Mouse (Mus musculus) kidney, adult 2 months (tissue): ENCODE results near the gene Pmf1. TPM values are rescaled to one million over a fixed set of nuclear protein-coding genes. Genes with fewer than 3 reads are reported as not detected.
"Not testable (repeated sequence)": the region's sequence is repeated elsewhere in the genome, so short reads cannot be mapped to it uniquely, and the experiment has no call there.

Experiments
- DNase-seq: peaks from one replicate; pipeline ENCODE4 v3.0.0; 2021
- H3K27ac ChIP-seq: fragments of 200-500 bp; 2 replicates; pipeline ENCODE4 v1.5.1; 2012; ENCODE audit warnings: low read depth, low read length, control low read depth, inconsistent platforms; ENCODE audit not compliant: insufficient read depth
- H3K27me3 ChIP-seq: fragments of 200-500 bp; replicated peaks from 2 replicates; pipeline ENCODE4 v1.6.1; 2012; ENCODE audit warnings: mild to moderate bottlenecking, moderate library complexity, low read length, inconsistent platforms; ENCODE audit not compliant: control insufficient read depth, insufficient read depth
- H3K36me3 ChIP-seq: fragments of 200-500 bp; 2 replicates; pipeline ENCODE4 v1.6.1; 2012; ENCODE audit warnings: mild to moderate bottlenecking, moderate library complexity, low read length, inconsistent platforms; ENCODE audit not compliant: control insufficient read depth, insufficient read depth
- H3K4me1 ChIP-seq: fragments of 200-500 bp; 2 replicates; pipeline ENCODE4 v1.6.1; 2011; ENCODE audit warnings: low read length; ENCODE audit not compliant: control insufficient read depth, insufficient read depth
- H3K4me3 ChIP-seq: fragments of 200-500 bp; 2 replicates; pipeline ENCODE4 v1.5.1; 2011; ENCODE audit warnings: mild to moderate bottlenecking, low read depth, low read length, control low read depth; ENCODE audit not compliant: insufficient read depth
- CTCF ChIP-seq: fragments of 200-500 bp; conservative IDR thresholded peaks from 2 replicates; pipeline ENCODE4 v1.5.1; 2011; ENCODE audit warnings: low read depth, mild to moderate bottlenecking, control low read depth, low read length, moderate library complexity, mixed read lengths; ENCODE audit not compliant: insufficient read depth, insufficient read length
- POLR2A ChIP-seq: fragments of 200-500 bp; IDR thresholded peaks from one replicate; pipeline ENCODE4 v1.6.1; 2011; ENCODE audit warnings: low read depth, low read length, control low read depth
- WGBS: fragments of 180-500 bp; shearing (Covaris S2); methylation state at CpG from one replicate; pipeline ENCODE4 v1.1.7; 2018; 5-methylcytosine and 5-hydroxymethylcytosine counted together
- polyA plus RNA-seq: library from polyadenylated mRNA; depleted of rRNA; stranded (reverse); fragments of >200 nt; gene quantifications from 2 replicates; pipeline ENCODE4 v1.2.3, GENCODE M21; 2012

Pmf1 gene
- polyA plus RNA-seq, 1 experiment: 33.9 TPM

DNA sequence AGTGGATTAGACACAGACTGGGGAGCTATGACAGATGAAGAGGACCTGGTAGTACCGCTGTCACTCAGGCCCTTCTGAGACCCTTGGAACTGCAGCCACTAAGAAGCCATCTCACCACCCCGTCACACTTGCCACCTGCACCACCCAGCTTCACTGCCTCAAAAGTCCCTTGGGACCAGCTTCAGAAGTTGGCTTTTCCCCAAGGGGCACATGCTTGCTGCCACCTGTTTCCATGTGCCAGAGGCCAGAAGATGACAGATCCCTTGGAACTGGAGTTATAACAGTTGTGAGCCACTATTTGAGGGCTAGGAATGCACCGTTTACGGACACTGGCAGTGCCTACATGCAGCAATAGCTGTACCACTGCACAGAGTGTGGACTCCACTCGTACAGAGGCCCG is 14.8 kb downstream of the Pmf1 start:
- H3K27me3 ChIP-seq: no peaks in the 10 kb centered on the region
- DNase-seq: no peak
- H3K27ac ChIP-seq: no peak overlapping the region
- no peak overlapping the region for H3K4me3 ChIP-seq
- no peaks in the 10 kb centered on the region for H3K36me3 ChIP-seq
- no peaks in the 10 kb centered on the region for H3K4me1 ChIP-seq
- 96% methylated on average over 6 of the region's 6 CpGs for WGBS
- no peak for TF ChIP-seq CTCF
- no peak for TF ChIP-seq POLR2A

DNA sequence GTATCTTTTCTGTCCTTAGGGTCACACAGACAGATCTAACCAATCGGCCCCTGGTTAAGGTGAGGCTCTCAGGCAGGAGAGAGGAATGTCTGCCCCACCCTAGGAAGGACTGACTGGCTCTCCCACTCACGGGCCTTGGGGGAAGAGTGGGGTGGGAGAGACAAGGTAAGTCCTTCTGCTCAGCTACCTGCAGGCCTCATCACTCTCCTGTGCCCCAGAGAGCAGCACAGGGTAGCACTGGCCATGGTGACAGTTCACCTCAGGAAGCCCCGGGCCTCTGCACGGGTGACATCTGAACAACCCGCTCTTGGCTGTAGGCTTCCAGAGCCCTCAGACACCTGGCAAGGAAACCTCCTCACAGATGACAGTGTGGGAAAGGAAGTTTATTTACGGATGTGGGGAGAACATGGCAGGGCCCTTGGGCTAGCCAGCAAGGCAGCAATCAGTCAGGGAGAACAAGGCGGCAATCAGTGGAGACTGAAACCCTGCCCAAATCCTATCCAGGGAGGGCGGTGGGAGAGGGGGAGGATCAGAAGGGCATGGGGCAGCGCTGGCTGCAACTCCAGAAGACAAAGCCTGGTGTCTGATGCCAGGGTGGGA is 16.3 kb downstream of the Pmf1 start:
- Histone ChIP-seq H3K27ac (no peak overlapping the region), H3K4me3 (no peak overlapping the region), H3K27me3 (no peaks in the 10 kb centered on the region), H3K4me1 (no peaks in the 10 kb centered on the region), H3K36me3 (no peaks in the 10 kb centered on the region)
- WGBS: 79% methylated on average over 9 of the region's 9 CpGs
- DNase-seq: no peak
- TF ChIP-seq POLR2A: no peak
- no peak for TF ChIP-seq CTCF

DNA sequence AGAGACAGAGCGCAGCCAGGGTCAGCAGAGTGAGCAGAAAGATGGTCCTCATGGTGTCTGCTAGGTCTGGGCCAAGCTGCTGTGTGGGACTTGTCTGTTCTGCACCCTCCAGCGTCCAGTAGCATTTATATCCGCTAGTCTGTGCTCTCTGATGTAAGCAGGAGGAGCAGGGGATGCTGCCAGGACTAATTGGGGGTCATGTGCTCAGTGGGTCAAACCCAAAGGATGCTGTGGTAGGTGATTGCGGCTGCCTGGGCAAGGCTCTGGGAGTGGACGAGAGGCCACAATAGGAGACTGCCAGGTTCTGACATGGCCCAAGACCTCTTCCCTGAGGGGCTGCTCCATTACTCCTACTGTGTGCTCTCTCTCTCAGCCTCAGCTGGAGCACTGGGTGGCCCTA is 25.8 kb downstream of the Pmf1 start, which contains the start of gene Bglap:
TSS of gene Bglap (minus strand) at position 101 of the 400 bp plus-strand sequence.
- H3K4me1 ChIP-seq: no peaks in the 10 kb centered on the region
- no peak for DNase-seq
- no peak within 1 kb of the TSS for H3K4me3 ChIP-seq
- H3K27me3 ChIP-seq: no peaks in the 10 kb centered on the region
- no peak within 1 kb of the TSS for H3K27ac ChIP-seq
- TF ChIP-seq POLR2A: no peak
- TF ChIP-seq CTCF: no peak
- WGBS: 75% methylated on average over 5 of the region's 5 CpGs
- no peaks in the 10 kb centered on the region for H3K36me3 ChIP-seq

DNA sequence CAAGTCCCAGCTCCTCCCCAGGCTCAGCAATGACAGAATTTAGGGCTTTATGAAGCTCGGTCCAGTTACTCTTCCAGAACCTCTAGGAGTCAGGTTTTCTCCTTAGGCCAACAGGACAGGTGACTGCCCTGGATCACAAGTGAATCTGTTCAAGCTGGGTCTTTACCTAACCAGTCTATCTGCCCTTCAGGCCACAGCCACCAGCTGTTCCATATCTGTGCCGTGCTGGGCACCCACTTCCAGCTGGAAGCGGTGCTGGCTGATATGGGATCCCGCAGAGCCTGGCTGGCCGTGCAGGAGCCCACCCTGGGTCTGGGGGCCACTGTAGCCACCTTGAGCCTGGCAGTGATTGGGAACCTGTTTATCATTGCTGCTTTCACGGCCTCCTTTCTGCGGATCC is 27.7 kb downstream of the Pmf1 start:
- H3K4me3 ChIP-seq, H3K4me1 ChIP-seq, H3K36me3 ChIP-seq, DNase-seq, H3K27ac ChIP-seq, H3K27me3 ChIP-seq: not testable (repeated sequence)
- 48% methylated on average over 3 of the region's 7 CpGs for WGBS

DNA sequence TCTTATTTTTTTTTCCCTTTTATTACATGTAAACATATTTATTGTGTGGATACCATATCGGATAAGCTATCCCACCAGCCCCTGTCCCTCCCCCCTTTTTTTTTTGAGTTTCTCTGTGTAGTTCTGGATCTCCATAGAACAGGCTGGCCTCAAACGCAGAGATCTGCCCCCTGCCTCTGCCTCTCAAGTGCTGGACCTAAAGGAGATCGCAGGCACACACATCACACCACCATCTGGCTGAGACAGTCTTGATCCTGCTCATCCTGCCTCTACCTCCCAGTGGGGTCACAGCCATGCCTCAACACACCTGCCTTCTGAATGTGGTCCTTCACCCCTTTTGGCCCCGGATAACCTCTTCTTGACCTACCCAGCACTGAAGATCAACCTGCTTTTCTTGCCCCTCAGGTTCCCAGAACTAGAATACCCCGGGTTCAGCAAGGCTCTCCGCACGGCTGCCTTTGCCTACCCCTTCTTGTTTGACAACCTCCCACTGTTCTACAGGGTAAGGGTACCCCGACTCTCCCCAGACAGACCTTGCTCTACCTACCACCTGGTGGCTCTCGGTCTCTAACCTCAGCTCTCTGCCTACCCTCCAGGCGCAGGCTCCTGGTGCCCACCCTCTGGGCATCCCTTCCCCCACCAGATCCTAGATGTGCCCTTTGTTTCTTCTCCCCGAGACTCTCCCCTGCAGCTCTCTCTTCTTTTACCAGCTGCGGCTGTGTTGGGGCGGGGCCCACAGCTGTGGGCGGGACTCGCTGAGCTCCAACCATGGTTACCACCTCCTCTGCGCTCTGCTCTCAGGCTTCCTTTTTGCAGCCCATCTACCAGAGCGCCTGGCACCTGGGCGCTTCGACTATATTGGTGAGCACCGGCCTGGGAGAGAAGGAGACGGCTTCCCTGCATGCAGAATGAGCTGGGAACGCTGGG is 28.5 kb downstream of the Pmf1 start:
- not testable (repeated sequence) for H3K27ac ChIP-seq, H3K4me3 ChIP-seq, H3K27me3 ChIP-seq, H3K4me1 ChIP-seq, H3K36me3 ChIP-seq
- DNase-seq: peak; percentile 38
- 14% methylated on average over 21 of the region's 22 CpGs for WGBS

DNA sequence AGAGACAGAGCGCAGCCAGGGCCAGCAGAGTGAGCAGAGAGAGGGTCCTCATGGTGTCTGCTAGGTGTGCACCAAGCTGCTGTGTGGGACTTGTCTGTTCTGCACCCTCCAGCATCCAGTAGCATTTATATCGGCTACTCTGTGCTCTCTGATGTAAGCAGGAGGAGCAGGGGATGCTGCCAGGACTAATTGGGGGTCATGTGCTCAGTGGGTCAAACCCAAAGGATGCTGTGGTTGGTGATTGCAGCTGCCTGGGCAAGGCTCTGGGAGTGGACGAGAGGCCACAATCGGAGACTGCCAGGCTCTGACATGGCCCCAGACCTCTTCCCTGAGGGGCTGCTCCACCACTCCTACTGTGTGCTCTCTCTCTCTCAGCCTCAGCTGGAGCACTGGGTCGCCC is 31.5 kb downstream of the Pmf1 start, which contains the start of gene Bglap2:
TSS of gene Bglap2 (minus strand) at position 101 of the 400 bp plus-strand sequence.
- 92% methylated on average over 5 of the region's 5 CpGs for WGBS

DNA sequence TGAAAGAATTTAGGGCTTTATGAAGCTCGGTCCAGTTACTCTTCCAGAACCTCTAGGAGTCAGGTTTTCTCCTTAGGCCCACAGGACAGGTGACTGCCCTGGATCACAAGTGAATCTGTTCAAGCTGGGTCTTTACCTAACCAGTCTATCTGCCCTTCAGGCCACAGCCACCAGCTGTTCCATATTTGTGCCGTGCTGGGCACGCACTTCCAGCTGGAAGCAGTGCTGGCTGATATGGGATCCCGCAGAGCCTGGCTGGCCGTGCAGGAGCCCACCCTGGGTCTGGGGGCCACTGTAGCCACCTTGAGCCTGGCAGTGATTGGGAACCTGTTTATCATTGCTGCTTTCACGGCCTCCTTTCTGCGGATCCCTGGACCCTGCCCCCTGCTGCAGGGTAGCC is 33.5 kb downstream of the Pmf1 start:
- DNase-seq, H3K36me3 ChIP-seq, H3K4me1 ChIP-seq, H3K4me3 ChIP-seq, H3K27ac ChIP-seq, H3K27me3 ChIP-seq: not testable (repeated sequence)
- 42% methylated on average over 7 of the region's 7 CpGs for WGBS

More for the DNA sequence above, 31.5 kb downstream of the Pmf1 start, which contains the start of gene Bglap2:
- not testable (repeated sequence) for DNase-seq, H3K36me3 ChIP-seq, H3K4me3 ChIP-seq, H3K27ac ChIP-seq, H3K4me1 ChIP-seq, H3K27me3 ChIP-seq

DNA sequence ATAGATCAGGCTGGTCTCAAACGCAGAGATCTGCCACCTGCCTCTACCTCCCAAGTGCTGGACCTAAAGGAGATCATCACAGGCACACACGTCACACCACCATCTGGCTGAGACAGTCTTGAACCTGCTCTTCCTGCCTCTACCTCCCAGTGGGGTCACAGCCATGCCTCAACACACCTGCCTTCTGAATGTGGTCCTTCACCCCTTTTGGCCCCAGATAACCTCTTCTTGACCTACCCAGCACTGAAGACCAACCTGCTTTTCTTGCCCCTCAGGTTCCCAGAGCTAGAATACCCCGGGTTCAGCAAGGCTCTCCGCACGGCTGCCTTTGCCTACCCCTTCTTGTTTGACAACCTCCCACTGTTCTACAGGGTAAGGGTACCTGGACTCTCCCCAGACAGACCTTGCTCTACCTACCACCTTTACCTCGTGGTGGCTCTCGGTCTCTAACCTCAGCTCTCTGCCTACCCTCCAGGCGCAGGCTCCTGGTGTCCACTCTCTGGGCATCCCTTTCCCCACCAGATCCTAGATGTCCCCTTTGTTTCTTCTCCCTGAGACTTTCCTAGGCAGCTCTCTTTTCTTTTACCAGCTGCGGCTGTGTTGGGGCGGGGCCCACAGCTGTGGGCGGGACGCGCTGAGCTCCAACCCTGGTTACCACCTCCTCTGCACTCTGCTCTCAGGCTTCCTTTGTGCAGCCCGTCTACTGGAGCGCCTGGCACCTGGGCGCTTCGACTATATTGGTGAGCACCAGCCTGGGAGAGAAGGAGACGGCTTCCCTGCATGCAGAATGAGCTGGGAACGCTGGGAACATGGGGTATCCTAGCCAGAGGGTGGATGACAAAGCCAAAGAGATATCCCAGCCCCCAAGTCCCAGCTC is 34.1 kb downstream of the Pmf1 start:
- H3K4me3 ChIP-seq, H3K27ac ChIP-seq, H3K27me3 ChIP-seq, H3K4me1 ChIP-seq, H3K36me3 ChIP-seq: not testable (repeated sequence)
- peak; percentile 49 for DNase-seq
- 12% methylated on average over 19 of the region's 19 CpGs for WGBS

DNA sequence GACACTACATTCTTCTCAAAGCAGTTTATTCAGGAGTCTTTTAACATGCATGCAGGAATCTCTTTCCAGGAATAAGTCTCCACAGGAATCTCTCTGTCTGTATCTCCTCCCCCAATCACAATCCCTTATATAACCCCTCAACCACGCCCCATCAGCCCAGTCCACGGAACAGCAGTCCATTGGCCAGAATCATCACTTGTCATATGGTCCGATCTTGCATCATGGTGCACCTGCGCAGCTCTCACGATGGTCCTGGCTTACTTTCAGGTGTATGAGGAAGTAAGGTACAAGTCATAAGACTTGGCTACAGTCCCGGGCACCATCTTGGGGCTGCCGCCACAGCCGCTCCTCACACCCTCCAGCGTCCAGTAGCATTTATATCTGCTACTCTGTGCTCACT is 37.5 kb downstream of the Pmf1 start, which contains the start of gene Bglap3:
TSS of gene Bglap3 (minus strand) at position 101 of the 400 bp plus-strand sequence.
- WGBS: 91% methylated on average over 9 of the region's 9 CpGs
- not testable (repeated sequence) for H3K36me3 ChIP-seq, H3K27ac ChIP-seq, DNase-seq, H3K27me3 ChIP-seq, H3K4me3 ChIP-seq, H3K4me1 ChIP-seq

DNA sequence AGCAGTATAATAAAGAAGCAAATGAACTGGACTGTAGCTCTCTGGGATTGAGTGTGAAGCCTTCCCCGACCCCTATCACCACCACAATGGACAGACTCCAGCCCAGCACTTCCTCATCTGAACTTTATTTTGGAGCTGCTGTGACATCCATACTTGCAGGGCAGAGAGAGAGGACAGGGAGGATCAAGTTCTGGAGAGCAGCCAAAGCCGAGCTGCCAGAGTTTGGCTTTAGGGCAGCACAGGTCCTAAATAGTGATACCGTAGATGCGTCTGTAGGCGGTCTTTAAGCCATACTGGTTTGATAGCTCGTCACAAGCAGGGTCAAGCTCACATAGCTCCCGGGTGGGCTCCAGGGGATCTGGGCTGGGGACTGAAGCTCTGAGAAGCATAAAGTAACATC is 41.6 kb downstream of the Pmf1 start:
- not testable (repeated sequence) for H3K4me1 ChIP-seq, H3K27ac ChIP-seq, DNase-seq, H3K27me3 ChIP-seq, H3K36me3 ChIP-seq, H3K4me3 ChIP-seq
- WGBS: 86% methylated on average over 7 of the region's 7 CpGs
